Mouse (Mus musculus) CD4-positive helper T cell, adult 2 months (primary cell): ENCODE measurements around the gene Oaz3.

Source experiments
- DNase-seq: peaks from one replicate; pipeline ENCODE4 v3.0.0-alpha.2; 2012; ENCODE audit warnings: low read depth, missing footprints, low spot score

Gene Oaz3

DNA sequence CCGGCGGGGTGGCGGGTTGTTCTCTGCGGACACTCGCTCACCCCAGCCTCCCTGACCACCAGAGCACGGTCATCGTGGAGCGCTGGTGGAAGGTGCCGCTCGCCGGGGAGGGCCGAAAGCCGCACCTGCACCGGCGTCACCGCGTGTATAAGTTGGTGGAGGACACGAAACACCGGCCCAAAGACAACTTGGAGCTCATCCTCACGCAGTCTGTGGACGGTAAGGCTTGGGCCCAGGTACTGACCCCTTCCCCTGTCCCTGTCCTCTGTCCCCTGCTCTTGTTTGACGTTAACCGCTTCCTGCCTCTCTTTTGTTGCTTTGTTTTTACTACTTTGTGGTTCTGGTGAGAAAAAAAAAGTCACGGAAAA lies at the start of gene Oaz3:
Oaz3 (minus strand) TSS at position 319 of the 368 bp plus-strand sequence.
- DNase-seq: peak; percentile 70

DNA sequence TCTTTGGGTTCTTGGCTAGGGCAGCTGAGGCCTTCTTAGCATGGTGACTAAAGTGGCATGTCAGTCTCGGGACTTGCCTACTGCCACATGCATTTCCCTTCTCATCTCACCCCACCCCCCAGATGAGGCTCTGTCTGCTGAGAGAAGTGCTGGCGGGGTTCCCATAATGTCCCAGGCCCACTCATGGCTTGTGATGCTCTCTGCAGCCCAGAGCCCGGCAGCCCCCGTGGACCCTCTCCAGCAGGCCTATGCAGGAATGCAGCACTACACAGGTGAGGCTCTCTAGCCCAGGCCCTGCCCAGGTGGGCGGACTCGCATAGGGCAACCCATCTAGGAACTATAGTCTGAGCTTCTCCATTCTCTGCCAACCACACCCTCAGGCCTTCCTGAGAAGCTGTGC lies 43.9 kb upstream of the Oaz3 start:
- no peak for DNase-seq

DNA sequence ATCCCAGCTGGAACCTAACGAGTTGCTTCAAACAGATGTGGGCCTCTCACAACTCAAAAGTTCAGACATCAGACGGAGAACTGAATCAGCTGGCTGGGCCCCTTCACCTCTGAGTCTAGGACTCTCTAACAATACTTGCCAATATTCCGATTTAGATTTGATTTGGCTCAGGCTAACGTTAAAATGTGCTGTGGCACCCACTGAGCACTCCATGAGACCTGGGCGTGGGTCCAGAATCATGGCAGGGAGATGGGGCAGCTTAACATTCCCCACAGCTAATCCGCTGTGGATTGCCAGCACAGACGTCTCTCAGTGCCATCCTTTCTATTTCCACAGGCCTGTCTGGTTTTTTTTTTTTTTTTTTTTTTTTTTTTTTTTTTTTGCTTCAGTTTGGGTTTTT lies 42.2 kb upstream of the Oaz3 start:
- no peak for DNase-seq

DNA sequence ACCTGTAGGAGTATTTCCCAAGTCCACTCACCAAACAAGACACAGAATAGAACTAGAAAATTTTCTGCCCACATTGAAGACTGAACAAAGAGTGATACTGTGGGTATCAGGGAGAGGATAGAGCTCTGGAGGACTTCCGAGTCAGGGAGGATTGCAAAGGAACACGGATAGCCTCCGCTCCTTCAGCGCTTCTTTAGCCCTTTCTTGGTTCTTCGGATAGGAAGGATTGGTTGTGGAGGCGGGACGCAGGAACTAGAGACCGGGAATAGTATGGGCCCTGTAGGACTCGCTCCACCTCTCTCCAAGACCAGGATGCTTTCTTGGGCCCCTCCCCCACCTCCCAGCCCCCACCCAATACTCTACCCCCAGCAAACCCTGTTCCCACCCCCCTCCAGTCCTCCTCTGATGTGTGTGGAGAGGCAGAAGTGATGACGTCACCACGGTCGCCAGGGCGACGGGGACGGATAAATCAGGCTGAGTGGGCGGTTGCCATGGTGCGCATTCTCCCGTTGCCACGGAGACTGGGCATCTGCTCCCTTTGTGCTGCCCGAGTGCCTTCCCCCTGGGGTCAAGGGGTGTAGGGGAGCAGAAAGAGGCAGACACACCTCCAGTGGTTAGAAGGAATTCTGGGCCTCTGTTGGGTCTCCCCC lies 40.2 kb upstream of the Oaz3 start:
- peak; percentile 58 for DNase-seq

DNA sequence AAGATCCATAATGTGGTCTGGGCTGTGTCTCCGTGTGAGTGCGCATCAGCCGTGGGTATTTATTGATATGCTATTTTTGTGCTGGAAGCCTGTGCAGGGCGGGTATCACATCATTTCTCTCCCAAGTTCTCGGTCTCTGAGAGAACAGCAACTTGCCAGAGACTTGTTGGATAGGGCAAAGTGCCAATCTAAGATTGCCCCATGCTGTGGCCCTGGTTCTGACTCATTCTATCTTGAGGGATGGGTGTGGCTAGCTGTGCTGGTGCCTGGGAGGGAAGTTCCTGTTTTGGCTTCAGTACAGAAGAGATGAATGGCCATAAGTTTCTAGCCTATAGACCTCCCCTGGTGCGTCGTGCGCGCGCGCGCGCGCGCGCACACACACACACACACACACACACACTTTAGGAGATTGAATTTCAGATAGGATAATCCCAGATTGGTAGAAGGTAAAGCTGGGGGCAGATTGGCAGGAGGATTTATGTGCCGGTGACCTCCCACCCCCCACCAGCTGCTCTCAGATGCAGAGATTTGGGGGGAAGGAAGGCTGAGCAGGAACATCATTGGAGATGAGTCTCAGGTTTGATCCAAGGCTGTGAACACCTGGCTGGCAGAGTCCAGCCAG lies 39.2 kb upstream of the Oaz3 start:
- DNase-seq: peak; percentile 21

DNA sequence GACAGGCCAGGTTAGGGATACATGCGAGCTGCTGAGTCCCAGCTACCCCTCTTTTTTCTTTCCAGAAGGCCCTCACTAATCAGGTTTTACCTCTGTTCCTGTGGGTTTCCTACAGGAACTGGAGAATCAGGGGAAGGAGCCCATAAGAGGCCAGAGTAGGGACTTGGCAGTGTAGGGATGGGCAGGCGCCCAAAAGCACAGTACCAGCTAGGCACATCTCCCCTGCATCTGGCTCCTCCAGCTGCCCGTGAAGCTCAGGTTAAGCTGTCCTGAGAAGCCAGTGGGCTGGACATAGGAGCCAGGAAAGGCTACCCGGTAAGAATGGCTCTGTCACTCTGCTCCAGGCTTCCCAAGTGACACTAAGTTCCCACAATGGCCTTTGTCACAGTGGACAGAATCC lies 37.7 kb upstream of the Oaz3 start:
- no peak for DNase-seq

DNA sequence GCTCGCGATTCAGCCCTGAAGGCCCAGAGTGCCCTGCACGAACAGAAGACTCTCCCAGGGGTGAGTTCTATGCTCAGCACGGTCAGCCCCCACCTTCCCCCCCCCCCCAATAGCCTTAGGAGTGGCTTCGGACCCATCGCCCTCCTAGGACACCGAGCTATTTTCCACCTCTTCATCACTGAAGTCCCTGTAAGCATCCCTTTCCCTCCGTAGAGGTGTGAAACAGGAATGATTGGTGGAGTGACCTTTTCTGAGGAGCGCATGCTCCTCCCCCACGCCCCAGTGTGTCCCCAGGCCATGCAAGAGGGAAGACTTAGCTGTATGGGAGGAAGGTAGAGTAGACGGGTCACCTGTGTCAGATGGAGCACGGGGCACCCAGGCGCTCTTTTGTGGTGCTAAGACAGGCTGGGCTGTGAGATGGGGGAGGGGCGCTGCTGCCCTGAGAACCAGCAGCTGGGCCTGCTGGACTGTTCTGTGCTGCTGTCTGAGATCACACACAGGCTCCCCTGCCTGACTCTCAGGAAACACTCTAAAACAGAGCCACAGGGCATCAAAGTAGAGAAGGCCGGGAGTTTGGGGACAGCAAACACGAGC lies 36.7 kb upstream of the Oaz3 start, which contains the start of gene Riiad1:
Riiad1 (minus strand) TSS at position 51 of the 594 bp plus-strand sequence.
- DNase-seq: no peak

DNA sequence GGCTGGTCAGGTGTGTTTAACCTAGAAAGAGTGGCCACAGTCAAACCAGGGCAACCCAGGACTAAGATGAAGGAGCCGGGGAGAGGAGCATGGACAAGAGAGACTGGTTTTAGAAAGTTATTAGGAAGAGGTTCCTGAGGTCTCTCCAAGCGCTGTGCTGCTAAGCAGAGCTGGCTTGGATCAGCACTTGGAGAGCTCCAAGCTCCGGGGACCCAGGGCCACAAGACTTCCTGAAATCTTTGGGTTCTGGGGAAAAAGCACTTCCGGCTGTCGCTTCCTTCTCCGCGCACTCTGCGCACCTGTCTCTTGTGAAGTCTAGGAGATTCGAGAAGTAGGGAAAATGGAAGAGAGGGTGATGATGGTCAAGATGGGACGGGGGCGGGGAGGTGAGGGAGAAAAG lies 35.8 kb upstream of the Oaz3 start:
- DNase-seq: no peak

DNA sequence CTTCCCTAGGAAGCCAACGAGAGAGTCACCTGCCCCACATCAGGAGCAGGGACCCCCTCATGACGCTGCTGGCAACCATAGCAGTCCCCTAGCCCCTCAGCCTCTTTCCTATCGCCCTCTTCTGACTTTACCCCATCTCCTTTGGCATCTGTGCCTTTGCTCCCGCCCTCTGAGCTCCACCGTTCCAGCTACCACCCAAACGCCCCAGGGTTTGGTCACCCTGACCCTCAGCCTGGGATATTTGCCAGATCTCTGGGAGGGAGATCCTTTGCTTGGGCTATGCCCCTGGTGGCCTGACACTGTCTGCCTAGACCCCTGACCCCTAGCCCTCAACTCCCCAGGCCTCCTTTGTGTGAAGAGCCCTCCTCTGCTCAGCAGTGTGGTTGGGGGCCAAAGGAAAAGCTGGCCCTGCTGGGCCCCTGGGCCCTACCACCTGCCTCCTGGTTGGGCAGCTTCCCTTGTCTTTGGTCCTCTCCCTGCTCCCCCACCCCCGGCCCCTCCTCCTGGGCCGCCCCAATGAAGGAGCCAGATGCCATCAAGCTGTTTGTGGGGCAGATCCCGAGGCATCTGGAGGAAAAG lies 35.0 kb upstream of the Oaz3 start:
- DNase-seq: no peak

DNA sequence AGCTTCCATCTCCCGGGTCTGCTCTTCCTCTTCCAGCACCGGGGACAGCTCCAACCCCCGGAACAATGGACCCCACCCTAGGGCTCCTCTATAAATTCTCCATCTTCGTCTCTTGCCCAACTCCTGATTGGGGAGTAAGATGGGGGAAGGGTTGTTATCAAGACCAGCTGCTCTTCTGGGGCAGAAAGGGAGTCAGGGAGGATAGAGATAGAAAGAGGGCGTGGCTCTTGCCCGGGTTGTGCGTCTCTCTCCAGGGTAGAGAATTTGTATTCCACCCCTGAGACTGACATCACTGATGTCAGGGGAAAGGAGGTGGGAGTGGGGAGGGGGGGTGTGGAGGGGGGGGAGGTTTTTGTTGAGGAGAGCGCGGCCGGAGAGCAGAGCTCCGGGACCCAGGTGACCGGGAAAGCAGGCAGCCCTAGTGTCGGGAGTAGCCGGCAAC lies 34.3 kb upstream of the Oaz3 start, which contains the start of gene Celf3:
Celf3 (plus strand) TSS at position 315 of the 442 bp plus-strand sequence.
- DNase-seq: no peak

DNA sequence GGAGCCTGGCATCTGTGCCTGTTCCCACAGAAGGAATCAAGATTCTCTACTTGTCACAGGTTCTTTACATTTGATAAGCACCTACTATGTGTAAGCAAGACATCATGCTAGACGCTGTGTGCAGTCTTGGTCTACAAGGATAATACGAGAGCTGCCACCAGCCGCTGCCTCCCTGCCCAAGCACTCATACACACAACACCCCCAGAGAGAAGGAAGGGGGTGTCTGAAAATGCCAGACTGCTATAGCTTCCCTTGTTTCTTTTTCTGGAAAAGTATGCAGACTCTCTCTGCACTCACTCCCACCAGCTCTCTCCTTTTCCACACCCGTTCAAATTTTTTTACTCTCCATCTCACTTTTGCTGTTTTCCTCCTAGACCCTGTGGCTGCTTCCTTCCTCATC lies 33.7 kb upstream of the Oaz3 start:
- DNase-seq: no peak

DNA sequence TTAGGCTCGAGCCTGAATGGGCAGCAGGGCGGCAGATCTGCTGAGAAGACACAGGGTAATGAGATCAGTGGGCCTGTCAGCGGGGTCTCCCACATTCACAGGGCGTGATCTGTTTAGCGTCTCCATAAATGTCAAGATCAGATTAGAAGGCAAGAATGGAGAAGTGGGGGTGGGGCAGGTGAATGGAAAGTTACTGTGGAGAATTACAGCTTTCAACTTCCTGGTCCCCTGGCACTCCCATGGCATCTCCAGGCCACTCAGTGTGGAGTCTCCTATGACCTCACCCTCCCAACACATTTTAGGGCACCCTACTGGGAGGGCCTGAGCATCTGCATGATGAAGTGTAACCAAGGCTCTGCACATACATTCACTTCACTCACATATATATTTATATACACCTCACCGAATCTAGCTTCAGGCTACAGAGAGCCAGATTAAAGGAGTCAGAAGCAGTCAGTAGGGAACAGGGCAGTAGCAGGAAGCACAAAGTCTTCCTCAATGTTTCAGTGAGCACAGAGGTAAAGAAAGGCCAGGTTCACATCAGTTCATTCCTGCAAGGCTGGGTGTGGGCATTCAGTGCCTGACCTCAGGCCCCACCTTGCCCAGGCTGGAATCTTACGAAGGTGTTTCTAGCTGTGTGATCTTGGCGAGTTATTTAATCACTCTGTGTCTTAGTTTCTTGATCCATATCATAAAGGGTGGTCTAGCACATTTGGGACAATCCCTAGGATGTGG lies 32.8 kb upstream of the Oaz3 start:
- no peak for DNase-seq

DNA sequence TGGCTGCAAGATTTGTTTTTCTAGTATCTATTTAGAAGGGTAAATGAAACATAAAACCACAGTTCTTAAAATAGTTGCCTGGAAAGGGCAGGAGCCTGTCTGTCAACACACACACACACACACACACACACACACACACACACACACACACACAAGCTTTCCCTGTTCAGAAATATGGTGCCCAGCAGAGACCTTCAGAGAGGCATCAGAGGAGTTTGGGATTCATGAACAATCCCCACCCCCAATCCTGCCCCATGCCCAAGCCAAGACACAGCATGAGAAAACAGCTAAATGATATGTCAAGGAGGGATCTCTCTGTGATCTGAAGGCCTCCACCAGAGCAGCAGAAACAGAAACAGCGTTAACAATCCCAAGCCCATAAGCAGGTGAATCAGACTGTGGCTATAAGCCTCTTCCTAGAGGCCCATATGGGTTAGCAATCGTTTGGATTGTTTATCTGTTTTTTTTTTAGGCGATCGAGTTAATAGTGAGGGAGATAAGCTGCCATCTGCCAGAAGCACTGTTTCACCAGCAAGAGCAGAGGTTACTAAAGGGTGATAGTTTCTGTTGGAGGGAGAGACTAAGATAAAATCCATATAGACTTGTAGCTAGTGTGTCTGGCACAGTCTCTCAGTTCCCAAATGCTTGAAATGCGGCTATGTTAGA lies 30.0 kb upstream of the Oaz3 start:
- DNase-seq: no peak

DNA sequence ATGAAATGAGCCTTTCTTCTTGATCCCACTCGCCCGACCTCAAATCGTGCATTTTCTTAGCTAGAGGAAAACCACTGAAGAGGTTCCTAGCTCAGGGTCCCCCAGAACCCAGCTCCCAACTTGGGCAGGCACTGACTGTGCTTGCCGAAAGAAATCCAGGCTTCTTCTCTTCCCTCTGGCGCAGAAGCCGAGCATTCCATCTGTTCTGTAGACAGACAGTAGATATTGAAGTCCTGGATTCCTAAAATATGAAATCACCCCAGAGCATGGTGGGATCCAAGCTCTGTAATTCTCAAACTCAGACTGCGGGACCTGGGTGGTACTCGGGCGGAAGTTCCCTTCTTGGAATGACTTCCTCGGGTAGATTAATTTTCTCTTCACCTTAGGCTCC lies 29.4 kb upstream of the Oaz3 start:
- DNase-seq: no peak

DNA sequence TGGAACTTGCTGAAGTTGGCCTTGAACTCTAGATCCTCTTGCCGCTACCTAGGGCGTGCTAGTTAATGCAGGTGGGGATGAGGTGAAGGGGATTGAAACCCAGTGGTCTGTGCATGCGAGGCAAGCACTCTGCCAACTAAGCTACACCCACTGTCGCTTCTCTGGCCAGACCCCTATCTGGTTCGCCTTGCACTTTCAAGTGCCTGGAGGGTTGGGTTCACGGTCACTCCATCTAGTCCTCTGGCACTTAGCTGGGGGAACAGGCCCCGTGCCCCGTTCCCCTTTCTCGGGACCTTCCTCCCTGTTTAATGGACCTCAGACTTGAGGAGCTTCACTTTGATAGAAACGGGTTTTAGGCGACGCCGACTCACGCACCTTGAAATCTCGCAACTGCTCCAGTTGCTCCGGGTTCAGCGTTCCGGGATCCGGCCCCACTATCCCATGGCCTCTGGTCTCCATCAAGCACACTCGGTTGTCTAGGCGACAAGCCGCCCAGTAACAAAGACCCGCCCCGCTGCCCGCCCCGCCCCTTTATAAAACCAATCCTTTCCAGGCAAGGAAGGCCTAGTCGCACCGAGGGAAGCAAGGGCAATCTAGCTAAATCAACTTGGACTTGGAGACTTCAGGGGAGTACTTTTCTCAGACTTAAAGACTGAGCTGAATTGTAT lies 28.9 kb upstream of the Oaz3 start:
- no peak for DNase-seq

DNA sequence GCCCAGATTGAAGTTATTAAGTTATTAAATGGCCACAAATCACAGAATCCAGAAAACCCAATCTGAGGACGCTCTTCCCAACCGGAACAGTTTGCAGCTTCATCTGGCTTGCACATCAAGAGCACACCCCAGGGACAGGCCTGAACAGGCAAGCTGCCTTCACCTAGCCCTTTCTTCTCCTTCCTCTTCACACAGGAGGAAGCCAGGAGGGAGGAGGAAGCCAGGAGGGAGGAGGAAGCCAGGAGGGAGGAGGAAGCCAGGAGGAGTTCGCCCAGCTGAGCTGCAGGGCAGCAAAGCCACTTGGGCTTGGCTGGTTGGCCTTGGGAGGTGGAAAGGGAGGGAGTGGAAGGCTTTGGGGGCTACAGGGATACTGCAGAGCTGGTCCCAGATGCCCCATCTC lies 25.2 kb upstream of the Oaz3 start:
- no peak for DNase-seq

DNA sequence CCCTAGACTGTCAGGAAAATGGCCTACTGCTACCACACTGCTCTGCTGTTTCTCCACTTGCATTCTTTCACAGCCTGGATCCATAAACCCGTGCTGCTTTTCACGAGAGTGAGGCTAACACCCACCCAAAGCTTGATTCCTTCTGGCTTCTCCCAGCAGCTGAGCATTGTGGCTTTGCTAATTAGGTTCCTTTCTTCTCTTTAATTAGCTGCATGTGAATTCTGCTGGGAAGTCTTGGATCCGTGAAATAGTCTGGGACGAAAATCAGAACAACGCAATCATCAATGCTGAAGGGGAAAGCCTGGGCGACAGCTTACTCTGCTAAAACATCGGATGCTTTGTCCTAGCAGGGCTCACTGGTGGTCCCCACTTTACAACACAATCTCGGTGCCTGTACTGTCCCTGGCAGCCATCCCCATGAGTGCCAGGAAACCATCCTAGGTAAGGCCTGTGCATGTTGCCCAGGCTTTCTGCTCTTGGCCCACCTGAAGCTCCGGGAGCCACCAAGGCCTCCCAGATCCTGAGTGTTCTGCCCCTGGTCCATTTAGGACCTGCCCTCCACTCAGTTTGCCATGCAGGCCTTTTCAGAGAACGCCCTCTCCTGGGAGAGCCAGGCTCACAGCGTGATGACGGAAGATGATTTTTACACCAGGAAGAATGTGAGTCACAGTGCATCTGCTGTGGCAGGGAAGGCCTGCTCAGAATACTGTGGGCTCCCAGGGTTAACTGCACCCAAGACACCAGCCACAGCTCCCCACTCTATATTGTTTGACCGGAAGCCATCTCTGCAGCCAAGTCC lies 22.1 kb upstream of the Oaz3 start:
- no peak for DNase-seq

DNA sequence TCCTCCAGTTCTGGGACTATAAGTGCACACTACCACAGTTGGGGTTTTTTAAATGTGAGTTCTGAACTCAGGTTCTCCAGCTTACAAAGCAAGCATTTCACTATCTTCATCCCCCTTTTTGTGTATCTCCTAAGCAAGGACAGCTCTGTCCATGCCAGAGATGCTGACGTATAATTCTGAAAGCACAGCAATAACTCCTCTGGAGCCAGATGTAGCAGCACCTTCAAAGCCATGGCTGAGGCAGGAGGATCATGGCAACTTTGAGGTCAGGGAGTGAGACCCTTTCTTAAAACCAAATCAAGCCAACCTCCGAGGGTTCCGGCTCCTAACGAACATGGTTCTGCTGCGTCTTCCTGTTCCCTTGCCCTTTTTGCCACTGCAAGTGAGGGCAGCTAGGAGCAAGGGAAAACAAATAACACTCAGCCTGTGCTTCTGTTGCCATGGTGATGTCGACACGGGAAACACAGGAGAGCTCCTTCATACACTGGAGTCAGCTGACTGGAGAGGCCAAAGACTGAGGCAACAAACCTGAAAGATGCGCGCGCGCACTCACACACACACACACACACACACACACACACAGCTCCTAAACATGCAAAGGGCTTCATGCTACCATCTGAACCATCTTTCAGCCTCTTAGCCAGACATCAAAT lies 20.3 kb upstream of the Oaz3 start:
- DNase-seq: no peak

DNA sequence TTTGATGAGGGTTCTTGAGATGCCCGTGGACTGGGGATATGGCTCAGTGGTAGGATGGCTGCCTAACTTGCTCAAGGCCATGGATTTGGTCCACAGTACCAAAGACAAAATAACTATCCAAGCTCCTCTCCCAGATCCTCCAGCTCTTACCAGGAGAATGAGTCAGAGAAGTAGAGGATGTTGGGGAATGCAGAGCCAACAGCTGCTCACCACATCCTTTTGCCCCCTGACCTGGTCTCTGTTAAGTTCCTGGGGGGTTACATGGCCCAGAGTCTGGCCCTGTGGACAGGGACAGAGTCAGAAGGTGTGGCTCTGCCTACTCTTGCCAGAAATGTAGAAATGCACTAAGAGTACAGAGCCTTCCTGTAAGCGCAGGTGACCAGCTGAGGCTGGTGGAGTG lies 16.1 kb upstream of the Oaz3 start:
- DNase-seq: no peak

DNA sequence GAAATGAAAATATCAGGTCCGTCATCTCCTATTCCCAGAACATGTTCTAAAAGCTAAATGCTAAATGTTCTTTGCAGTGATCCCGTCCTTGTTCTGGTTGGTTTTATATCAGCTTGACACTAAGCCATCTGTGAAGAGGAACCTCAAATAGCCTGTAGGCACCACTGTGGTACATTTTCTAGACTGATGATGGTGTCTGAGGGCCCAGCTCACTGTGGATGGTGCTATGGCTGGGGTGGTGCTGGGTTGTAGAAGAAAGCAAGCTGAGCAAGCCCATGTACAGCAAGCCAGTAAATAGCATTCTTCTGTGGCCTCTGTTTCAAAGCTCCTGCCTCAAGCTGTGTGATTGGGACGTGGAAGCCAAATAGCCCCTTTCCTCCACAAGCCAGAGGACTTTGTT lies 13.3 kb upstream of the Oaz3 start:
- no peak for DNase-seq
